Mouse (Mus musculus) forebrain, embryonic 16.5 days (tissue): Measurements from ENCODE around the gene Olfr1392. TPM values are rescaled to one million over a fixed set of nuclear protein-coding genes. Genes with fewer than 3 reads are reported as not detected.
A peak's percentile ranks its signal among the peaks of the same experiment; 100 is the strongest.
"Not testable (repeated sequence)": the region's sequence is repeated elsewhere in the genome, so short reads cannot be mapped to it uniquely, and the experiment has no call there.

Experiments used
- ATAC-seq: fragments of 200-750 bp; cut with Nextera tagmentation; 2 replicates; pipeline ENCODE4 v1.8.0; 2017; ENCODE audit warnings: mild to moderate bottlenecking, moderate library complexity
- H3K27ac ChIP-seq: fragments of 300-500 bp; sonication (generic); 2 replicates; pipeline ENCODE4 v1.5.1; 2014; ENCODE audit warnings: low read length, control low read depth
- H3K27me3 ChIP-seq: fragments of 300-500 bp; sonication (generic); replicated peaks from 2 replicates; pipeline ENCODE4 v1.6.1; 2014; ENCODE audit warnings: low read length; ENCODE audit not compliant: control insufficient read depth, insufficient read depth
- H3K36me3 ChIP-seq: fragments of 300-500 bp; sonication (generic); 2 replicates; pipeline ENCODE4 v1.6.1; 2014; ENCODE audit not compliant: control insufficient read depth, insufficient read depth
- H3K4me1 ChIP-seq: fragments of 300-500 bp; sonication (generic); replicated peaks from 2 replicates; pipeline ENCODE4 v1.6.1; 2014; ENCODE audit warnings: low read length; ENCODE audit not compliant: control insufficient read depth, insufficient read depth
- H3K4me2 ChIP-seq: fragments of 300-500 bp; sonication (generic); 2 replicates; pipeline ENCODE4 v1.6.1; 2014; ENCODE audit warnings: mild to moderate bottlenecking, low read length, control low read depth
- H3K4me3 ChIP-seq: fragments of 300-500 bp; sonication (generic); replicated peaks from 2 replicates; pipeline ENCODE4 v1.5.1; 2014; ENCODE audit warnings: mild to moderate bottlenecking, low read length, control low read depth
- H3K9ac ChIP-seq: fragments of 300-500 bp; sonication (generic); replicated peaks from 2 replicates; pipeline ENCODE4 v1.6.1; 2014; ENCODE audit warnings: low read depth, low read length, control low read depth
- H3K9me3 ChIP-seq: fragments of 300-500 bp; sonication (generic); 2 replicates; pipeline ENCODE4 v1.6.1; 2016; ENCODE audit warnings: low read length; ENCODE audit not compliant: control insufficient read depth
- WGBS: fragments of 180-500 bp; shearing (Covaris S2); extraction: QIAGEN DNeasy Blood & Tissue Kit; methylation state at CpG from one replicate; pipeline ENCODE4 v1.1.7; 2014; 5-methylcytosine and 5-hydroxymethylcytosine counted together
- polyA plus RNA-seq: library from polyadenylated mRNA; unstranded; fragments of >200 nt; fragmentation: Nextera tagmentation; extraction: Ambion mirVana; gene quantifications from 2 replicates; pipeline ENCODE4 v1.2.1, GENCODE M21; 2015

Gene Olfr1392
- polyA plus RNA-seq, result not detected in 2 replicates

- H3K27ac ChIP-seq, H3K36me3 ChIP-seq, H3K4me3 ChIP-seq, ATAC-seq, H3K27me3 ChIP-seq, H3K4me1 ChIP-seq, H3K9ac ChIP-seq, H3K4me2 ChIP-seq, H3K9me3 ChIP-seq: not testable (repeated sequence)
- 73% methylated on average over 1 of the region's 1 CpGs for WGBS
These were observed at the start of gene Olfr1392 for GRCm38 (mm10) chr11:49284982-49285381. TSS of gene Olfr1392 (plus strand) at chr11:49285282.

DNA sequence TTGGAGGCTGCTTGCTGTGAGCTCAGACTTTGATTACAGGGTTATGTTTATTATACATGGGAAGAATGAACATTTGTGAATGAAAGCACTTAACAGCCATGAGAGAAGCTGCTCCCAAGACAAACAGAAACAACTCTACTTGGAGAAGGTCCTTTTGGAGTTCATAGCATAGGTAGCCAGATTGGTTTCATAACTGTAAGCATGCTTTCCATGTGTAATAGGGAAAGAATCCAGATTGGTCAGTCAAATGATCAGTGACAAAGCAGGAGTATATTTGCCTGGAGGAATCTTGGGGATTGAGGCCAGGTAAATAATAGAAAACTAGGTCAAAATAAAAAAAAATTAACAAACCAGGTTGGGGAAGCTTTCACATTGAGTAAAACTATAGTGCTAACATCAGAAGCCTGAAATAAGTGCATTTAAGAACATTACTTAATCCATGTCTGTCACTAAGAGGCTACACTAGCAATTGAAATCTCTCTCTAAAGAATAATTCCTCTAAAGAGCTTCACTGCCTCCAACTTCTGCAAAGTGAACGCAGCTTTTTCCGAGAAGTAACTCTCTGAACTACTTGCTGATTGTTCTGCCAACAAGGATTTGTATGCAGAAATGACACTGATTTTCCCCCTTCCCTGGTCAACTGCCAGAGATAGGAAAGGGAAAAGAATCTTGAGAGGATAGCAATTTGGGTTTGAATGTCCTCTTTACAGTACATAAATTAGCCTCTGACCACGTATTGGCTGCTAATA is 49.4 kb upstream of the Olfr1392 start:
- no peaks in the 10 kb centered on the region for H3K36me3 ChIP-seq
- no peak overlapping the region for H3K27ac ChIP-seq
- no peak overlapping the region for H3K4me2 ChIP-seq
- no peak overlapping the region for H3K4me3 ChIP-seq
- no peaks in the 10 kb centered on the region for H3K27me3 ChIP-seq
- no peaks in the 10 kb centered on the region for H3K4me1 ChIP-seq
- no peaks in the 10 kb centered on the region for H3K9me3 ChIP-seq
- no peak for ATAC-seq
- H3K9ac ChIP-seq, result no peak overlapping the region
- WGBS, result 64% methylated on average over 3 of the region's 3 CpGs

- H3K9ac ChIP-seq, result no peak overlapping the region
- no peak overlapping the region for H3K4me2 ChIP-seq
- H3K27ac ChIP-seq, result no peak overlapping the region
- no peaks in the 10 kb centered on the region for H3K36me3 ChIP-seq
- no peak for ATAC-seq
- 63% methylated on average over 1 of the region's 1 CpGs for WGBS
- no peaks in the 10 kb centered on the region for H3K4me1 ChIP-seq
- no peaks in the 10 kb centered on the region for H3K27me3 ChIP-seq
- H3K4me3 ChIP-seq, result no peak overlapping the region
- H3K9me3 ChIP-seq, result no peaks in the 10 kb centered on the region
These were observed 48.2 kb upstream of the Olfr1392 start for GRCm38 (mm10) chr11:49236891-49237290.

DNA sequence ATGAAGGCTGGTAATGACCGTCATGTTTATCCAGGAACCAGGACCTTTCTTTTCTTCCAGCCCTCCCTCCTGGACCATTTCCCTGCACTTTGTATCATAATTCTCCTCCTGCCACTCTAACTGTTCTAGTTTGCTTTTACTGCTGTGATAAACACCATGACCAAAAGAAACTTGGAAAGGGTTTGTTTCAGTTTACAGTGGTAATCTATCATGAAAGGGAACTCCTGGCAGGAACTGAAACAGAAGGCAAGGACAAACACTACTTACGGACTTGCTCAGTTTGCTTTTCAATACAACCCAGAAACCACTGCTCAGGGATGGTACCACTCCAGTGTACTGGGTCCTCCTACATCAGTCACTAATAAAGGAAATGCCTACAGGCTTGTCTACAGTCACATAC is 47.5 kb upstream of the Olfr1392 start:
- no peak overlapping the region for H3K4me2 ChIP-seq
- no peaks in the 10 kb centered on the region for H3K27me3 ChIP-seq
- H3K9me3 ChIP-seq, result no peaks in the 10 kb centered on the region
- H3K36me3 ChIP-seq, result no peaks in the 10 kb centered on the region
- no peak overlapping the region for H3K9ac ChIP-seq
- H3K4me3 ChIP-seq, result no peak overlapping the region
- 84% methylated on average over 2 of the region's 2 CpGs for WGBS
- ATAC-seq, result no peak
- no peak overlapping the region for H3K27ac ChIP-seq
- no peaks in the 10 kb centered on the region for H3K4me1 ChIP-seq

DNA sequence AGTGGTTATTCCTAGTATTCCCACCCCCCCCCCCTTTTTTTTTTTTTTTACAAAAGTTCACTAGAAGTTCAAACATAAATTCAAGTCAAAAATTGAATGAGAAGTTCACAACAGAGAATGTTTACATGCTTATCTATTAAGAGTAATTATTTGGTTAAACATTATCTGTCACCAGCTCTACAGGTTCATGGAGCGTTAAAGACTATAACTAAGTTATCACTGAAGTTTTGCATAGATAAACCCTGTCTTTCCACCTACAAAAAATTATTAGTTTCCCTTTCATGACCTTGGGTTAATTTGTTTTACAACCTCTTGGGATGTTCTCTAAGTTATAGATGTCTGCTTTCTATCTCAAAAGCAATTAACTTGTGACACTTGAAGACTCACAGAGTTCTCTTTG is 44.8 kb upstream of the Olfr1392 start:
- no peak for ATAC-seq
- Histone ChIP-seq H3K9ac (no peak overlapping the region), H3K4me2 (no peak overlapping the region), H3K4me3 (no peak overlapping the region), H3K4me1 (peaks cover 11% of the 10 kb centered on the region), H3K9me3 (no peaks in the 10 kb centered on the region), H3K27me3 (no peaks in the 10 kb centered on the region), H3K36me3 (no peaks in the 10 kb centered on the region), H3K27ac (no peak overlapping the region)
- 92% methylated on average over 1 of the region's 1 CpGs for WGBS

DNA sequence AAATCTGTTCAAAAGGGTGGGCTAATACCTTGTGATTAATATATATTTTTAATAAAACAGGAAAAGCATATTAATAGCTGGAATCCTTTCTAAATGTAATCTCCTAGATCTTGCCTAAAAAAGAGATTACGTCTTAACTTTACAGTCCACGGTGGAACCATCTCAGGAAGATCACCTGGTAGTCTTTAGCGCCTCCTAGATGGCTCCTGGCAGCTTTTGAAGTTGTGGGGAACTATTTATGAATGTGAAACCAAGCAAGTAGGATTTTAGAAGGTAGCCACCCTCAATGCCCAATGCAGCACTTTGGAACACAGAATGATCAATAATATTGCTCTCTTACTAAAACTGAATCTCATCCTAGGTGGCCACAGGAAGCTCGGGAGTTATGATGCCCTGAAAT is 44.2 kb upstream of the Olfr1392 start:
- Histone ChIP-seq H3K36me3 (no peaks in the 10 kb centered on the region), H3K4me3 (no peak overlapping the region), H3K27ac (no peak overlapping the region), H3K27me3 (no peaks in the 10 kb centered on the region), H3K4me1 (peaks cover 17% of the 10 kb centered on the region), H3K9ac (no peak overlapping the region), H3K9me3 (no peaks in the 10 kb centered on the region), H3K4me2 (no peak overlapping the region)
- no peak for ATAC-seq
- 86% methylated on average over 4 of the region's 4 CpGs for WGBS

DNA sequence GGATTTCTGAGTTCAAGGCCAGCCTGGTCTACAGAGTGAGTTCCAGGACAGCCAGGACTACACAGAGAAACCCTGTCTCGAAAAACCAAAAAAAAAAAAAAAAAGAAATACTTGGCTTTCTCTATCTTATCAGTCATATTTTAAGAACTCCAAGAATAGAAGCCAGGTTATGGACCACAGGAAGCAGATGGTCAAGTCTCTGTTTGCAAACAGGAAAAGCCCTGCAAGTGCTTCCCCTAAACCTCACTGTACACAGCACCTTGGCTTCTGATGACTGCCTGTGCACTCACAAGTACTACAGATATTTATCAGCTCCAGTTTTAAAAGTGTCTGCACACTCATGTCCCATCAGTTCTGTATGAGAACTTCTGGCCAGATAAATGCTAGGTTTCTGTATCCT is 43.6 kb upstream of the Olfr1392 start:
- Histone ChIP-seq H3K27ac (no peak overlapping the region), H3K27me3 (no peaks in the 10 kb centered on the region), H3K9ac (no peak overlapping the region), H3K4me3 (no peak overlapping the region), H3K9me3 (no peaks in the 10 kb centered on the region), H3K4me2 (no peak overlapping the region), H3K36me3 (no peaks in the 10 kb centered on the region), H3K4me1 (peaks cover 17% of the 10 kb centered on the region)
- no peak for ATAC-seq
- no CpG with 5 or more reads among the region's 1 CpGs for WGBS

DNA sequence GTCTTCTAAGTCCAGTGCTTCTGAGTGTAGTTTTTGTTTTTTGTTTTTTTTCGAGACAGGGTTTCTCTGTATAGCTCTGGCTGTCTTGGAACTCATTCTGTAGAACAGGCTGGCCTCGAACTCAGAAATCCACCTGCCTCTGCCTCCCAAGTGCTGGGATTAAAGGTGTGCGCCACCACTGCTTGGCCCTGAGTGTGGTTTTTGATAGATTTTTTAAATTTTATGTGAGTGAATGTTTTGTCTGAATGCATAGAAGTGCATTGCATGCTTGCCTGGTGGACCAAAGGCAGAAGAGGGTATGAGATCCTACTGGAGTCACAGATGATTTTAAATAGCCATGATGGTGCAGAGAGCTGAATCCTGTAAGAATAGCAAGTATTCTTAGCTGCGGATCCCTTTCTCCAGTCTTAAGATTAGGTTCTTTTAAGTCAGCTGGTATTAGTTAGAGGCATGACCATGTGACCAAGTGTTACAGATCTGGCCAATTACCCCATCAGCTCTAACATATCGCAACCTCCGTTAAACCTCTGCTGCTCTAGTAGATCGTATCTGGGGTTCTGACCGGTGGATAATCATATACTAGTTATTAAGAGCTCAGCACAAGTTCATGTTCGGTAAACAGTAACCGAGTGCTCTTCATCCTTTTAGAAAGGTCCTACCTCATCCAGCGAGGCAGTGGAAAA is 42.0 kb upstream of the Olfr1392 start:
- Histone ChIP-seq H3K9me3 (no peaks in the 10 kb centered on the region), H3K27me3 (no peaks in the 10 kb centered on the region), H3K36me3 (no peaks in the 10 kb centered on the region), H3K4me2 (peak overlapping the region; percentile 74), H3K4me3 (peak overlapping the region; percentile 75), H3K9ac (peak overlapping the region; percentile 84), H3K4me1 (peaks cover 17% of the 10 kb centered on the region), H3K27ac (peak overlapping the region; percentile 95)
- 19% methylated on average over 11 of the region's 11 CpGs for WGBS
- peak; percentile 3 for ATAC-seq

DNA sequence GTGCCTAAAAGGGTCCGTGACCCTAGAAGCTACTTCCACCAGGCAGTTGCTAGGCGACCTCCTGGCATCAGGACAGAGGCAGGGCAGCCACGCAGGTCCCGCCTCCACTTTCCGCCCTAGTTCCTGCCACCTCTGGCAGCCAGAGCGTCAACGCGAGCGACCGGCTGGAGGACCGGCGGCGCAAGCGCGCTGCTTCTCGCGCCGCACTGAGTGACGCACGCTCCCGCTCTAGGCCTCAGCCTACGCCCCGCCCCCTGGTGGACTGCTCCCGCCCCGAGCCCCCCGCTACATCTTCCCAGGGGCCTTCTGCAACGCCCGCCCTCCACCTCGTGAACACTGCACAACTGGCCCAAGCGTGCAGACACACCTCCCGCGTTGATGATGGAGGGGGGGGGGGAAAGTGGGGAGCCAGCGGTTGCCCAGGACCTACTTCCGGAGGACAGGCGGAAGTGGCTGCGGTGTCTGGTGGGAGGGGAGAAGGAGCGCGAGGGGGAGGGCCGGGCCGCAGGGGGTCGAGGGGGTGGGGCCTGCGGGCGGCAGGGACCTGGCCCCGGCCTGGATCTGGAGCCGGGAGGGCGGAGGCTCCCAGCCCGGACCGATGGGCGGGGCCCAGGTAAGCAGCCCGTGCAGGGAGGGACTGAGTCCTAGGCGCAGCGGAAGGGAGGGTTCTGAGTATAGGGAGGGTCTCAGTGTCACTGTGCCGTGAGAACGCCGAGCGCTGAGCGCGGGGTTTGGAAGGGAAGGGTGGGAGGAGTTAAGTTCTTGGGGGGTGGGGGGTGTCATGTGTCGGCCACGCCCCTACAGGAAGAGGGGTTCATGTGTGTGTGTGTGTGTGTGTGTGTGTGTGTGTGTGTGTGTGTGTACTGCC is 41.1 kb upstream of the Olfr1392 start, which contains the start of gene Mgat1:
Gene Mgat1 (plus strand): TSS at position 465 of the 868 bp plus-strand sequence.
- peak; percentile 94 for ATAC-seq
- peak within 1 kb of the TSS; percentile 74 for H3K4me2 ChIP-seq
- H3K9ac ChIP-seq, result peak within 1 kb of the TSS; percentile 84
- no peaks in the 10 kb centered on the region for H3K36me3 ChIP-seq
- H3K4me1 ChIP-seq, result peaks cover 17% of the 10 kb centered on the region
- peak within 1 kb of the TSS; percentile 75 for H3K4me3 ChIP-seq
- peak within 1 kb of the TSS; percentile 95 for H3K27ac ChIP-seq
- H3K9me3 ChIP-seq, result no peaks in the 10 kb centered on the region
- 1% methylated on average over 60 of the region's 60 CpGs for WGBS
- no peaks in the 10 kb centered on the region for H3K27me3 ChIP-seq
